Mouse (Mus musculus) embryonic facial prominence, embryonic 12.5 days (tissue): ENCODE measurements around the gene Cel. TPM values are rescaled to one million over a fixed set of nuclear protein-coding genes. Genes with fewer than 3 reads are reported as not detected.

ENCODE experiments used
- ATAC-seq: fragments of 200-750 bp; cut with Nextera tagmentation; 2 replicates; pipeline ENCODE4 v1.8.0; 2017; ENCODE audit not compliant: insufficient number of reproducible peaks, insufficient read depth, low FRiP score, low TSS enrichment
- H3K27ac ChIP-seq: fragments of 300-500 bp; sonication (generic); 2 replicates; pipeline ENCODE4 v1.5.1; 2016; ENCODE audit warnings: mild to moderate bottlenecking
- H3K27me3 ChIP-seq: fragments of 300-500 bp; sonication (generic); 2 replicates; pipeline ENCODE4 v1.6.1; 2016; ENCODE audit warnings: mild to moderate bottlenecking, moderate library complexity
- H3K36me3 ChIP-seq: fragments of 300-500 bp; sonication (generic); 2 replicates; pipeline ENCODE4 v1.6.1; 2016; ENCODE audit warnings: mild to moderate bottlenecking
- H3K4me1 ChIP-seq: fragments of 300-500 bp; sonication (generic); 2 replicates; pipeline ENCODE4 v1.6.1; 2016
- H3K4me2 ChIP-seq: fragments of 300-500 bp; sonication (generic); replicated peaks from 2 replicates; pipeline ENCODE4 v1.6.1; 2016; ENCODE audit warnings: mild to moderate bottlenecking, moderate library complexity
- H3K4me3 ChIP-seq: fragments of 300-500 bp; sonication (generic); 2 replicates; pipeline ENCODE4 v1.5.1; 2016; ENCODE audit warnings: mild to moderate bottlenecking
- H3K9ac ChIP-seq: fragments of 300-500 bp; sonication (generic); 2 replicates; pipeline ENCODE4 v1.6.1; 2016; ENCODE audit warnings: mild to moderate bottlenecking, moderate library complexity
- H3K9me3 ChIP-seq: fragments of 300-500 bp; sonication (generic); 2 replicates; pipeline ENCODE4 v1.6.1; 2016; ENCODE audit warnings: mild to moderate bottlenecking, moderate library complexity
- WGBS: fragments of 180-500 bp; shearing (Covaris S2); methylation state at CpG from one replicate; pipeline ENCODE4 v1.1.7; 2016; 5-methylcytosine and 5-hydroxymethylcytosine counted together
- polyA plus RNA-seq: library from polyadenylated mRNA; unstranded; fragments of >200 nt; fragmentation: Nextera tagmentation; extraction: Ambion mirVana; gene quantifications from 2 replicates; pipeline ENCODE4 v1.2.1, GENCODE M21; 2016

Gene Cel
- polyA plus RNA-seq, 1 experiment from 2014 or later, result not detected

GRCm38 (mm10) chr2:28536166-28536565 is 27.0 kb downstream of the Cel start:
- H3K27me3 ChIP-seq, result no peaks in the 10 kb centered on the region
- no peak overlapping the region for H3K4me3 ChIP-seq
- ATAC-seq, result no peak

GRCm38 (mm10) chr2:28535650-28536049 is 27.6 kb downstream of the Cel start:
- H3K4me3 ChIP-seq, result peak overlapping the region; percentile 60; the same call in 1 of the 2 replicates
- 28% methylated on average over 7 of the region's 7 CpGs for WGBS
- H3K9ac ChIP-seq, result peak overlapping the region; percentile 52
- H3K9me3 ChIP-seq, result no peaks in the 10 kb centered on the region
- H3K36me3 ChIP-seq, result peaks cover 6% of the 10 kb centered on the region; the same call in 1 of the 2 replicates
- no peak for ATAC-seq
- H3K27me3 ChIP-seq, result no peaks in the 10 kb centered on the region
- H3K4me1 ChIP-seq, result peaks cover 84% of the 10 kb centered on the region
- peak overlapping the region; percentile 81 for H3K4me2 ChIP-seq
- H3K27ac ChIP-seq, result peak overlapping the region; percentile 94

More at GRCm38 (mm10) chr2:28536166-28536565, 27.0 kb downstream of the Cel start:
- Histone ChIP-seq H3K27ac (peak overlapping the region; percentile 94), H3K36me3 (peaks cover 9% of the 10 kb centered on the region; the same call in 1 of the 2 replicates), H3K9me3 (no peaks in the 10 kb centered on the region), H3K4me2 (peak overlapping the region; percentile 81), H3K9ac (peak overlapping the region; percentile 52), H3K4me1 (peaks cover 83% of the 10 kb centered on the region)
- 50% methylated on average over 4 of the region's 4 CpGs for WGBS

GRCm38 (mm10) chr2:28535263-28535540 is 28.0 kb downstream of the Cel start:
- Histone ChIP-seq H3K27ac (peak overlapping the region; percentile 94), H3K4me3 (peak overlapping the region; percentile 60), H3K4me2 (peak overlapping the region; percentile 81), H3K9ac (peak overlapping the region; percentile 52), H3K4me1 (peaks cover 85% of the 10 kb centered on the region), H3K27me3 (no peaks in the 10 kb centered on the region), H3K36me3 (peaks cover 2% of the 10 kb centered on the region; the same call in 1 of the 2 replicates), H3K9me3 (no peaks in the 10 kb centered on the region)
- no peak for ATAC-seq
- 11% methylated on average over 4 of the region's 4 CpGs for WGBS

- H3K27ac ChIP-seq, result peak overlapping the region; percentile 94
- peak overlapping the region; percentile 52 for H3K9ac ChIP-seq
- ATAC-seq, result peak; percentile 64; the same call in 1 of the 2 replicates
- whole genome bisulfite sequencing, result 17% methylated on average over 11 of the region's 11 CpGs
- peak overlapping the region; percentile 60 for H3K4me3 ChIP-seq
- no peaks in the 10 kb centered on the region for H3K9me3 ChIP-seq
- H3K4me2 ChIP-seq, result peak overlapping the region; percentile 81
- no peaks in the 10 kb centered on the region for H3K36me3 ChIP-seq
- H3K4me1 ChIP-seq, result peaks cover 85% of the 10 kb centered on the region
- H3K27me3 ChIP-seq, result no peaks in the 10 kb centered on the region
Measured at GRCm38 (mm10) chr2:28534436-28535262, 28.6 kb downstream of the Cel start.

GRCm38 (mm10) chr2:28533901-28534435 is 29.2 kb downstream of the Cel start:
- H3K27me3 ChIP-seq, result no peaks in the 10 kb centered on the region
- H3K9ac ChIP-seq, result peak overlapping the region; percentile 75
- WGBS, result 45% methylated on average over 7 of the region's 7 CpGs
- H3K27ac ChIP-seq, result peak overlapping the region; percentile 94
- ATAC-seq, result no peak
- no peaks in the 10 kb centered on the region for H3K36me3 ChIP-seq
- H3K4me2 ChIP-seq, result peak overlapping the region; percentile 81
- H3K4me1 ChIP-seq, result peaks cover 85% of the 10 kb centered on the region
- no peaks in the 10 kb centered on the region for H3K9me3 ChIP-seq
- peak overlapping the region; percentile 60 for H3K4me3 ChIP-seq

- peak; percentile 87 for ATAC-seq
- peak overlapping the region; percentile 60 for H3K4me3 ChIP-seq
- no peaks in the 10 kb centered on the region for H3K9me3 ChIP-seq
- H3K9ac ChIP-seq, result peak overlapping the region; percentile 75
- H3K4me1 ChIP-seq, result peaks cover 84% of the 10 kb centered on the region
- no peaks in the 10 kb centered on the region for H3K36me3 ChIP-seq
- H3K27ac ChIP-seq, result peak overlapping the region; percentile 94
- WGBS, result 3% methylated on average over 40 of the region's 49 CpGs
- H3K4me2 ChIP-seq, result peak overlapping the region; percentile 81
- H3K27me3 ChIP-seq, result no peaks in the 10 kb centered on the region
Measured at GRCm38 (mm10) chr2:28532938-28533771, 30.0 kb downstream of the Cel start.

GRCm38 (mm10) chr2:28530311-28530710 is 32.9 kb downstream of the Cel start:
- no peak for ATAC-seq
- Histone ChIP-seq H3K27ac (no peak overlapping the region), H3K4me1 (peaks cover 75% of the 10 kb centered on the region), H3K4me2 (no peak overlapping the region), H3K36me3 (no peaks in the 10 kb centered on the region), H3K9ac (no peak overlapping the region), H3K4me3 (no peak overlapping the region), H3K9me3 (no peaks in the 10 kb centered on the region), H3K27me3 (no peaks in the 10 kb centered on the region)
- WGBS, result 60% methylated on average over 7 of the region's 7 CpGs

GRCm38 (mm10) chr2:28529856-28530255 is 33.3 kb downstream of the Cel start:
- no peaks in the 10 kb centered on the region for H3K27me3 ChIP-seq
- H3K27ac ChIP-seq, result no peak overlapping the region
- ATAC-seq, result no peak
- no peak overlapping the region for H3K4me3 ChIP-seq
- H3K4me1 ChIP-seq, result peaks cover 75% of the 10 kb centered on the region
- no peak overlapping the region for H3K9ac ChIP-seq
- no peak overlapping the region for H3K4me2 ChIP-seq
- H3K9me3 ChIP-seq, result no peaks in the 10 kb centered on the region
- WGBS, result 64% methylated on average over 4 of the region's 4 CpGs
- no peaks in the 10 kb centered on the region for H3K36me3 ChIP-seq

- peaks cover 68% of the 10 kb centered on the region for H3K4me1 ChIP-seq
- ATAC-seq, result no peak
- no peak overlapping the region for H3K4me2 ChIP-seq
- no peaks in the 10 kb centered on the region for H3K9me3 ChIP-seq
- no peaks in the 10 kb centered on the region for H3K36me3 ChIP-seq
- WGBS, result 80% methylated on average over 7 of the region's 7 CpGs
- H3K27ac ChIP-seq, result no peak overlapping the region
- no peaks in the 10 kb centered on the region for H3K27me3 ChIP-seq
- H3K4me3 ChIP-seq, result no peak overlapping the region
- H3K9ac ChIP-seq, result peak overlapping the region; percentile 21; the same call in 1 of the 2 replicates
Measured at GRCm38 (mm10) chr2:28528354-28528730, 34.9 kb downstream of the Cel start.

- Histone ChIP-seq H3K4me3 (no peak overlapping the region), H3K27ac (no peak overlapping the region), H3K4me1 (peaks cover 62% of the 10 kb centered on the region), H3K36me3 (0 out of 2 replicates have a peak, but pooled peaks cover 1% of the 10 kb centered on the region), H3K4me2 (no peak overlapping the region), H3K9ac (no peak overlapping the region), H3K27me3 (no peaks in the 10 kb centered on the region), H3K9me3 (no peaks in the 10 kb centered on the region)
- WGBS, result 85% methylated on average over 20 of the region's 20 CpGs
- ATAC-seq, result no peak
Measured at GRCm38 (mm10) chr2:28527436-28528353, 35.5 kb downstream of the Cel start.
